Mouse (Mus musculus) common myeloid progenitor, adult 5-6 weeks (primary cell): ENCODE measurements around the gene Wdr37. TPM values are rescaled to one million over a fixed set of nuclear protein-coding genes. Genes with fewer than 3 reads are reported as not detected.

Source experiments
- ATAC-seq: replicated peaks from 2 replicates; pipeline ENCODE4 v1.8.0; 2016; ENCODE audit warnings: low read depth, mild to moderate bottlenecking, moderate TSS enrichment, inconsistent platforms; ENCODE audit not compliant: poor library complexity, severe bottlenecking
- total RNA-seq: library from RNA; stranded (forward); fragments of 200-1000, 187-1606 nt; gene quantifications from 2 replicates; pipeline ENCODE4 v1.2.3, GENCODE M21; 2017

The Wdr37 gene
- total RNA-seq, 1 experiment from 2014 or later: 25.0 TPM

DNA sequence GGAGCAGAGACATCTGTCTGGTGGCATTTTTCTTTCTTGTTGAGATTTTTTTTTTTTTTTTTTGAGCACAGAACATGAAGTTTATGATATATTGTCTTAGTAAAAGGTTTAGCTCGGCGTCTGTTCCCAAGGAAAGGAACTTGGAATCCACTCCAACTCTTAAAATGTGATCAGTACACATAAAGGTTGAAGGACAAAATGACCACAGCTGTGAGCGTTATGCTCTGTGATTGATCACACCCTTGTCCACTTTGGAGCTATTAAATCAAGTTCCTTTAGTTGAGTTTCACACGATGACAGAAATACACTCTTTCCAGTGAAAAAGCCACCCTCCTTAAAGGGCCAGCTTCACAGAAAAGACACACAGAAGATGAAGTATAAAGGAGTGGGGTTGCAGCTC, 101.1 kb downstream of the Wdr37 start:
- no peak for ATAC-seq

GRCm38 (mm10) chr13:8769654-8770227, 102.0 kb downstream of the Wdr37 start:
- no peak for ATAC-seq

DNA sequence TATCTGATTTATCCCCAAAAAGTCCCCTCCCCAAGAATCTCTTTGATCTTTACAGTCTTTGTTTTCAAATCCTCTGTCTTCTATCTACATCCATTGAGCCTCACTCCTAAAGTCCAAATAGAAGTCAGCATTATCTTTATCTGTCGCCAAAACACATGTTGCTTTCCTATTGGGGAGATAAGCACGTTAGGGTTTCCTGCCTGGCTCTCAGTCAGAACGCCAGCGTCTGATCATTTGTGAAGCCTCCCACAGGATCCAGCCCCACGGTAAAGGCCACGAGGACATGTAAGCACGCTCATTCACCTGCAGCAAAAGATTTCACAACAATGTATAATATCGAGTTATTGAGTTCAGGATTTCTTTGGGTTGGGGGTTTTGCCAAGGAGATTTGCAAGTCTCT, 110.8 kb downstream of the Wdr37 start:
- ATAC-seq: peak; percentile 78

Other genes with a start within 250 kb of the Wdr37 start
- 35.2 and 42.3 TPM in 2 replicates for gene Idi1, start 13.6 kb upstream of the Wdr37 start, total RNA-seq
- gene Gm9745, start 76.3 kb upstream of the Wdr37 start, total RNA-seq: not detected in 2 replicates
- gene Idi2, start 81.0 kb upstream of the Wdr37 start, total RNA-seq: not detected in 2 replicates
- gene Gtpbp4, start 124.2 kb upstream of the Wdr37 start, total RNA-seq: 164 and 207 TPM in 2 replicates
- 90.9 and 92.9 TPM in 2 replicates for gene Larp4b, start 222.0 kb upstream of the Wdr37 start, total RNA-seq